Mouse (Mus musculus) heart, postnatal 0 days (tissue): ENCODE results near the gene Slc36a3. TPM values are rescaled to one million over a fixed set of nuclear protein-coding genes. Genes with fewer than 3 reads are reported as not detected.

Experiments used
- ATAC-seq: fragments of 200-750 bp; cut with Nextera tagmentation; 2 replicates; pipeline ENCODE4 v1.8.0; 2017; ENCODE audit warnings: low read depth, moderate number of reproducible peaks, moderate library complexity; ENCODE audit not compliant: insufficient read depth
- DNase-seq: peaks from one replicate; pipeline ENCODE4 v3.0.0-alpha.2; 2016; ENCODE audit warnings: low spot score
- H3K27ac ChIP-seq: fragments of 300-500 bp; sonication (generic); 2 replicates; pipeline ENCODE4 v1.5.1; 2014; ENCODE audit warnings: low read depth, mild to moderate bottlenecking
- H3K27me3 ChIP-seq: fragments of 300-500 bp; sonication (generic); 2 replicates; pipeline ENCODE4 v1.6.1; 2014; ENCODE audit warnings: low read length, mixed read lengths; ENCODE audit not compliant: control insufficient read depth, insufficient read depth
- H3K36me3 ChIP-seq: fragments of 300-500 bp; sonication (generic); replicated peaks from 2 replicates; pipeline ENCODE4 v1.6.1; 2014; ENCODE audit warnings: low read length, mixed read lengths; ENCODE audit not compliant: control insufficient read depth, insufficient read depth
- H3K4me1 ChIP-seq: fragments of 300-500 bp; sonication (generic); 2 replicates; pipeline ENCODE4 v1.6.1; 2014; ENCODE audit warnings: antibody characterized with exemption; ENCODE audit not compliant: control insufficient read depth, insufficient read depth
- H3K4me2 ChIP-seq: fragments of 300-500 bp; sonication (generic); 2 replicates; pipeline ENCODE4 v1.6.1; 2014; ENCODE audit warnings: low read depth, mild to moderate bottlenecking, low read length, moderate library complexity
- H3K4me3 ChIP-seq: fragments of 300-500 bp; sonication (generic); 2 replicates; pipeline ENCODE4 v1.5.1; 2014; ENCODE audit warnings: low read depth, low read length
- H3K9ac ChIP-seq: fragments of 300-500 bp; sonication (generic); replicated peaks from 2 replicates; pipeline ENCODE4 v1.6.1; 2014; ENCODE audit warnings: low read depth, low read length, mixed read lengths
- H3K9me3 ChIP-seq: fragments of 300-500 bp; sonication (generic); replicated peaks from 2 replicates; pipeline ENCODE4 v1.6.1; 2016; ENCODE audit warnings: low read length; ENCODE audit not compliant: control insufficient read depth
- CTCF ChIP-seq: IDR thresholded peaks from 2 replicates; pipeline ENCODE4 v1.5.1; 2016; ENCODE audit warnings: antibody characterized with exemption, control low read depth, low read depth
- EP300 ChIP-seq: IDR thresholded peaks from 2 replicates; pipeline ENCODE4 v1.6.1; 2016; ENCODE audit warnings: antibody characterized with exemption, low read depth
- WGBS: fragments of 180-500 bp; shearing (Covaris S2); extraction: QIAGEN DNeasy Blood & Tissue Kit; methylation state at CpG from one replicate; pipeline ENCODE4 v1.1.7; 2014; 5-methylcytosine and 5-hydroxymethylcytosine counted together
- polyA plus RNA-seq: library from polyadenylated mRNA; unstranded; fragments of >200 nt; fragmentation: Nextera tagmentation; extraction: Ambion mirVana; gene quantifications from 2 replicates; pipeline ENCODE4 v1.2.1, GENCODE M21; 2015
- total RNA-seq: library from RNA; depleted of rRNA; stranded (reverse); fragments of >200 nt; gene quantifications from 2 replicates; pipeline ENCODE4 v1.2.3, GENCODE M21; 2014; ENCODE audit warnings: low replicate concordance

The Slc36a3 gene
- total and polyA plus RNA-seq, 2 experiments from 2014 or later = not detected

DNA sequence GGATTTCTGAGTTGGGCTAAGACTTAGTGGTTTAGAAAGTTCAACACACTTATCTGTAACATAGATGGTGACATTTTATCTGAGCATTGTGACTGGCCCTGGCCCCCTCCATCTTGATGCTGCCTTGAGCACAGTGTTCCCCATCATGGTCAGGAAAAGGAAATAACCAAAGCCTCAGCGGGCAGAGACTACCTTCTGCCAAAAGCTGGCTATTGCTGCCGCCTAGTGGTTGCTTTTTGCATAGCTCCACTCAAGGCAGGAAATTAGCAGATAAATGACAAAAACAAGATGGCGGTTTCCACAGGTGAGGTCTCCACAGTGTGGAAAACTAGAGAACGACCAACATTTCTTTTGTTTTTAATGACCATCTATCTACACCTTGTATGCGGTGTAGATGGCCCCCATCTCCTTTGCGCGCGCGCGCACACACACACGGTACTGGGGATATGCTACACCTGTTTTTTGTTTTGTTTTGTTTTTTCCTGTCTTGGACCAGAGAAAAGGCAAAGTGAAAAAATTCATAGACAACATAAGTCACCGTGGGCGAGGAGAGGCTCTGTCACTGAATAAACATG is 7.4 kb upstream of the Slc36a3 start:
- H3K27me3 ChIP-seq = no peaks in the 10 kb centered on the region
- H3K9me3 ChIP-seq = no peaks in the 10 kb centered on the region
- H3K9ac ChIP-seq = no peak overlapping the region
- 47% methylated on average over 13 of the region's 13 CpGs for WGBS
- no peaks in the 10 kb centered on the region for H3K36me3 ChIP-seq
- H3K27ac ChIP-seq = no peak overlapping the region
- H3K4me3 ChIP-seq = no peak overlapping the region
- peak; percentile 69 for DNase-seq
- TF ChIP-seq CTCF (peak; percentile 94), EP300 (no peak)
- peak; percentile 50 for ATAC-seq
- no peaks in the 10 kb centered on the region for H3K4me1 ChIP-seq
- H3K4me2 ChIP-seq = no peak overlapping the region

DNA sequence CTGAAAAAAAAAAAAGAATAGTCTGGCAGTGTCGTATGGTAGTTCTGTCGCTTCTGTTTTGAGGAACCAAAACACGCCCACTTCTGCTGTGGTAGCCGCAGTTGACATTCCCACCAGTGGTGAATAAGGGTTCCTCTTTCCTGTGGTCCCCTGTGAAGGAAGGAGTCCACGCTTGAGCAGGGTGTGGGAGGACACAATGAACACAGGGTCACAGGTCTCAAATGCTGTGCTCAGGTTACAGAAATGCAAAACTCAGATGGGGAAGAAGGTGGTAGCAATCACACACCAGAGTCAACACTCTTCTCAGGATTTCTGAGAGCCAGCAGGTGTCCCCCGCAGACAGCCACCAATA is 3.5 kb upstream of the Slc36a3 start:
- Histone ChIP-seq H3K27ac (no peak overlapping the region), H3K4me2 (no peak overlapping the region), H3K27me3 (no peaks in the 10 kb centered on the region), H3K9ac (no peak overlapping the region), H3K4me3 (no peak overlapping the region), H3K9me3 (no peaks in the 10 kb centered on the region), H3K36me3 (no peaks in the 10 kb centered on the region), H3K4me1 (no peaks in the 10 kb centered on the region)
- no peak for DNase-seq
- ATAC-seq = no peak
- TF ChIP-seq EP300 (no peak), CTCF (no peak)
- 68% methylated on average over 6 of the region's 6 CpGs for WGBS

DNA sequence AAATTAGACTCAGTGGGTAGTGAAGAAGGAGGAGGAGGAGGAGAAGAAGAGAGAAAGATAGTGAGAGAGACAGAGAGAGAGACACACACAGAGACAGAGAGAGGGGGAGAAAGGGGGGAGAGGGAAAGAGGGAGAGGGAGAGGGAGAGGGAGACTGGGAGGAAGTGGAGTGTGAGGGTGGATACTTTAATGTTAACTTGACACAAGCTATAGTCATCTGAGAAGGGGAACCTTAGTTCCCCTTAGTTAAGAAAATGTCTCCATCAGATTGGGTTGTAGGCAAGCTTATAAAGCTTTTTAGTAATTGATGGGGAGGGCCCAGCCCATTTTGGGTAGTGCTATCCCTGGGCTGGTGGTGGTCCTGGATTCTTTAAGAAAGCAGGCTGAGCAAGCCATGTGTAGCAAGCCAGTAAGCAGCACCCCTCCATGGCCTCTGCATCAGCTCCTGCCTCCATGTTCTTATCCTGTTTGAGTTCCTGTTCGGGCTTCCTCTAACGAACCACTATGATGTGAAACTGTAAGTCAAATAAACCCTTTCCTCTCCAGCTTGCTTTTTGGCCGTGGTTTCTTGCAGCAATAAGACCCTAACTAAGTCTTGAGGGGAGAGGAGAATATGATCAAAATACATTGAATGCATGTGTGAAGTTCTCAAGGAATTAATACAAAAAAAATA is 3.0 kb upstream of the Slc36a3 start:
- Histone ChIP-seq H3K27ac (no peak overlapping the region), H3K36me3 (no peaks in the 10 kb centered on the region), H3K9me3 (no peaks in the 10 kb centered on the region), H3K4me1 (no peaks in the 10 kb centered on the region), H3K4me3 (no peak overlapping the region), H3K4me2 (no peak overlapping the region), H3K9ac (no peak overlapping the region), H3K27me3 (no peaks in the 10 kb centered on the region)
- TF ChIP-seq EP300 (no peak), CTCF (no peak)
- WGBS = 29% methylated on average over 3 of the region's 3 CpGs
- no peak for DNase-seq
- ATAC-seq = no peak

DNA sequence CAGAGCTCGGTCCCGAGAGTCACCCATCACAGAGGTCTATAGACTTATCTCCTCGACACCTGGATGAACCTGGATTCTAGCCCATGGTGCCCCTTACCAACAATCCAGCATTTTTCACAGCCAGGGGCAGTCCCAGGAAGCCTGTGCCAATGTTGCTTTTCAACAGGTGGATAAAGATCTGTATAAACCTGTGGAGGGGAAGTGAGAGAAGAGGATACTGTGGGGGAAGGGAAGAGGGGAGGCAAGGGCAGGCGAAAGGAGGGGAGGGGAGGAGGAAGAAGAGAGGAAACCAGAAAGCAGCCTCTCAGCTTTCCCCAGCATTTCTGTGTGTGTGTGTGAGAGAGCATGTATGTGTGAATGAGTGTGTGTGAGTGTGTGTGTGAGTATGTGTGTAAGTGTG is 3.0 kb downstream of the Slc36a3 start:
- Histone ChIP-seq H3K9me3 (no peaks in the 10 kb centered on the region), H3K27ac (no peak overlapping the region), H3K9ac (no peak overlapping the region), H3K4me1 (no peaks in the 10 kb centered on the region), H3K4me3 (no peak overlapping the region), H3K4me2 (no peak overlapping the region), H3K36me3 (no peaks in the 10 kb centered on the region), H3K27me3 (no peaks in the 10 kb centered on the region)
- no peak for ATAC-seq
- no peak for TF ChIP-seq EP300
- no peak for TF ChIP-seq CTCF
- no peak for DNase-seq
- 63% methylated on average over 4 of the region's 4 CpGs for WGBS

DNA sequence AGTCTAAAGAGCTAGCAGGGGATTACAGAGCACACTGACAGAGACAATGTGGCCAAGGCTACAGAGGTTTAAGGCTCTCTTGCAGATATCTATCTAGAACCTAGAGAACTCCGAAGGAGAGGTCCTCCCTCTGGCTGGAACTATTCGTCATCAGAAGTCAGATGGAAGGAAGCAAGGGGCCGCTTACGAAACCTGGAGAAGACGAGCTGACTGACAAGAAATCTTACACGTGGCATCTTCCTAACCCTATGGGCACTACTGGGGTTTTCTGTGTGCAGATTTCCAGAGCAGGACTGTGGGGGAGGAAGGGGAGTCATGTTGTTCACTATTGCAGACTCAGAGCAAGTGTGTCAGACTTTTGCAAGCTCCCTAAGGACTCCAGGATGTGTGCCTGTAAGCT is 4.1 kb downstream of the Slc36a3 start:
- no peaks in the 10 kb centered on the region for H3K4me1 ChIP-seq
- H3K27me3 ChIP-seq = no peaks in the 10 kb centered on the region
- no peak for ATAC-seq
- H3K9ac ChIP-seq = no peak overlapping the region
- no peak overlapping the region for H3K4me3 ChIP-seq
- DNase-seq = no peak
- H3K4me2 ChIP-seq = no peak overlapping the region
- no peaks in the 10 kb centered on the region for H3K36me3 ChIP-seq
- no peaks in the 10 kb centered on the region for H3K9me3 ChIP-seq
- 59% methylated on average over 6 of the region's 6 CpGs for WGBS
- H3K27ac ChIP-seq = no peak overlapping the region
- TF ChIP-seq CTCF (no peak), EP300 (no peak)

DNA sequence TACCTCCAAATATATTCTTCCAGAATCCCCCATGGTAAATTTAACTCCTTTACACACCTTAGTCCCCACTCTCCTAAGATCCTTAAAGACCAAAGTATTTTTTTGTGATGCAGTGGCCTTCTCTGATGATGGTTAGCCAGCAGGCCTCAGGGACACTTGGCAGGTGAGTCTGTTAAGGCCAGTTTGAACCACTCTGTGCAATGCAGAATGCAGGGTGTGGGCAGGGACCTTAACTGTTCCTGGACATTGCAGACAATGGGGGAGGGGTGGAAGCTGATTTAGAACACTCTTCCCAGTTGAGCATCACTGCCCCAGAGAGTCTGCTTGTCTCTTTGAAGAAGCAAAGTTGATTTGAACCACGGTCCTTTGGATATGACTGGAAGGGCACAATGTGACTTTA is 4.7 kb downstream of the Slc36a3 start:
- Histone ChIP-seq H3K4me1 (no peaks in the 10 kb centered on the region), H3K27ac (no peak overlapping the region), H3K4me3 (no peak overlapping the region), H3K9me3 (no peaks in the 10 kb centered on the region), H3K27me3 (no peaks in the 10 kb centered on the region), H3K4me2 (no peak overlapping the region), H3K9ac (no peak overlapping the region), H3K36me3 (no peaks in the 10 kb centered on the region)
- WGBS = 83% methylated on average over 1 of the region's 1 CpGs
- no peak for DNase-seq
- TF ChIP-seq EP300 (no peak), CTCF (no peak)
- no peak for ATAC-seq
